Mouse (Mus musculus) Patski (cell line): Measurements from ENCODE around the gene Alcam. TPM values are rescaled to one million over a fixed set of nuclear protein-coding genes. Genes with fewer than 3 reads are reported as not detected.

Experiments
- ATAC-seq: fragments of 100-300 bp; one replicate; pipeline ENCODE4 v1.8.0; 2021
- CTCF ChIA-PET: fragments of 350-600 bp; sonication (Branson Sonifier 250); formaldehyde crosslinking; loops from one replicate; lab custom pipeline; 2022; ENCODE audit warnings: inconsistent platforms; lab: Charles Lee
- POLR2A ChIA-PET: fragments of 350-600 bp; sonication (Branson Sonifier 250); formaldehyde crosslinking; loops from one replicate; lab custom pipeline; 2022; ENCODE audit warnings: antibody characterized with exemption, inconsistent platforms; lab: Charles Lee
- DNase-seq: peaks from one replicate; pipeline ENCODE4 v3.0.0-alpha.2; 2011; ENCODE audit warnings: low read depth, low spot score
- H3K27me3 ChIP-seq: fragments of 371-371 bp; one replicate; pipeline ENCODE4 v1.5.1; 2021
- CTCF ChIP-seq: fragments of 100-300 bp; IDR thresholded peaks from one replicate; pipeline ENCODE4 v1.5.1; 2021
- in situ Hi-C: fragments of 300-500 bp; cut with MboI; formaldehyde crosslinking; loops from 3 replicates; pipeline ENCODE4 v1.11.1; 2018; ENCODE audit warnings: low pct_unique_long_range_greater_than_20kb, mixed read lengths
- polyA plus RNA-seq: library from polyadenylated mRNA; unstranded; gene quantifications from one replicate; pipeline ENCODE4 v1.2.3, GENCODE M21; 2021

Alcam gene
- polyA plus RNA-seq, 1 experiment from 2014 or later: 3.0 TPM

DNA sequence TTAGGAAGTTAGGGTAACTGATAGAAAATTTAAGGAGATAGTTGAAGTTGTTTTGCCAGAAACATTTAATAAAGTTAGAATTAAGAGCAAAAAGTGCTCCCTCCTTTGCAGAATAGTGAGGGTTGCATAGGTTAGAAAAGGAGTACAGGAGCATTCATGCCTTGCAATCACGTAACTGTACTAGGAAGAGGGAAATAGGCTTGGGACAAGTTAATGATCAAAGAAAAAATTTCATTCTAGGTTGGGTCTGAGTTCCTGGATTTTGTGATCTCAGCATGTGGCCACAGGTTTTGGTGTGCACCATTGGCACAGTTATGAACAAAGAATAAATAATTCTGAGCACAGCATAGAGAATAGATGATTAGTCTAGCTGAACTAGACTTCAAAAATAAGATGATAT, 192.1 kb downstream of the Alcam start:
- ChIA-PET CTCF (no interaction called here), POLR2A (no interaction called here)
- DNase-seq: no peak
- ATAC-seq: peak; percentile 44
- H3K27me3 ChIP-seq: no peaks in the 10 kb centered on the region
- no peak for TF ChIP-seq CTCF
- in situ Hi-C loops: no loop called here

GRCm38 (mm10) chr16:52250935-52251334, 202.9 kb downstream of the Alcam start:
- ATAC-seq (no peak), DNase-seq (no peak)
- peaks cover 4% of the 10 kb centered on the region for H3K27me3 ChIP-seq
- in situ Hi-C loops: no loop called here
- TF ChIP-seq CTCF: no peak
- ChIA-PET CTCF (no interaction called here), POLR2A (no interaction called here)

DNA sequence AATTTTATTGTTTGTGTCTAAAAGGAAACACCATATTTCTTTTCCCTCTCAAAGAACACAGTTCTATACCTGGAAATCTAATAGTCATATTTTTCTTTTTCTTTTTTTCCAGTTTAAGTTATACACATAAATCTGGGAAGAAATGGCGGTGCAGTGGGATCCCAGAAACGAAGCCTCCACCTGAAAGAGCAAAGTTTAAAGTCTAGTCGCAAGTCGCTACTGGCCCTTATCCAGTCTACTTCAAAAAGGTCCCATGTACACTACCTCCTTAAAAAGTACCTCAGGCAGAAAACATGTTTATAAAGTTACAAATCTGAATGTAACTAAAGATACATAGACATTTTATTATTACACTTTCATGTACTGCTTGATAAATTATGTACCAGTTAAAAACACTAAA, 203.7 kb downstream of the Alcam start:
- CTCF ChIA-PET: no interaction called here

GRCm38 (mm10) chr16:52243421-52243973, 210.4 kb downstream of the Alcam start:
- CTCF ChIA-PET: no interaction called here
- in situ Hi-C loops: no loop called here
- DNase-seq (no peak), ATAC-seq (no peak)
- no peak for TF ChIP-seq CTCF
- POLR2A ChIA-PET: no interaction called here
- no peaks in the 10 kb centered on the region for H3K27me3 ChIP-seq

More for the DNA sequence above, 203.7 kb downstream of the Alcam start:
- in situ Hi-C loops: no loop called here
- ATAC-seq (no peak), DNase-seq (no peak)
- peaks cover 4% of the 10 kb centered on the region for H3K27me3 ChIP-seq
- POLR2A ChIA-PET: no interaction called here
- TF ChIP-seq CTCF: no peak

- CTCF ChIA-PET: interaction anchor here (1.1 to 1.3 kb wide), 2 partner anchors 11 to 17 kb away, joined by 3 read pairs; no protein-coding TSS in a partner anchor
- no peak for DNase-seq
Observed at GRCm38 (mm10) chr16:52242144-52242543, 211.7 kb downstream of the Alcam start.

GRCm38 (mm10) chr16:52229930-52230329, 223.9 kb downstream of the Alcam start:
- H3K27me3 ChIP-seq: no peaks in the 10 kb centered on the region
- ATAC-seq: no peak
- no peak for TF ChIP-seq CTCF
- in situ Hi-C loops: no loop called here
- ChIA-PET POLR2A (interaction anchor here (0.6 kb wide), 1 partner anchor 70 kb away, joined by 3 read pairs; no protein-coding TSS in a partner anchor), CTCF (no interaction called here)
- DNase-seq: no peak

More at GRCm38 (mm10) chr16:52242144-52242543, 211.7 kb downstream of the Alcam start:
- POLR2A ChIA-PET: no interaction called here
- peaks cover 4% of the 10 kb centered on the region for H3K27me3 ChIP-seq
- ATAC-seq: no peak
- in situ Hi-C loops: no loop called here
- no peak for TF ChIP-seq CTCF

DNA sequence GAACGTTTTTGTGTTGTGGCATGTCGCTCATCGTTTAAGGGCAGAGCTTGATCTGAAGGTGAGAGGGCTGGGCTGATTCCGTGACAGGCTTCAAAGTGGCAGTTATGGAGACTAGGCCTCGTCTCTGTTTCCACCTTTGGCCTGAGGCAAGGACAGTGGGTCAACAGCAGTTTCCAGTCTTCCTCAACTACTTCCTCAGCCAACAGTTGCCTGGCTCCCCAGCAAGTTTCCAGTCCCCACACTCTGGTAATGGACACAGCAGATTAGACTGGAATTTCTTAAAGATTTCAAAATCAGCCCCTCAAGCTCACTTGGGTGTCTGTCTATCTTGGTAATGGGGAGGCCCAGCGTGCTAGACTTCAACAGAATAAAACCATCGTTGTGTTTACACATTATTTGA, 224.4 kb downstream of the Alcam start:
- TF ChIP-seq CTCF: no peak
- in situ Hi-C loops: no loop called here
- CTCF ChIA-PET: no interaction called here

DNA sequence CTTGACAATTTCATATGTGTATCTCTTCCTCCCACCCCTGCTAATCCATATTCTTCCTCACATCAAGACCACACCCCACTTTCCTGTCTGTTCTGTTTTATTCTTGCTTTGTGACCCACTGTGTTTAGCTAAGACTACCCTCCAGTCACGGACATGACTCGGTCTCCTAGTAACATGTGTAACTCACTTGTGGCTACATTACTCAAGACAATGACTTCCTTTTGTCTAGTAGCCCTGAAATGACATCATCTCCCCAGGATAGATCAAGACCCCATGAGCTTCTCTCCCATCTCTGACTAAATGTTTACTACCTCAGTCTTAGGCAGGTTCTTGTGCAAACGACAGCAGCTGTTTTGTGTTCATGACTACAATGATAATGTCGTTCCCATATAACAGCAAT, 231.0 kb downstream of the Alcam start:
- ChIA-PET CTCF (interaction anchor here (1.4 kb wide), 1 partner anchor 11 kb away, joined by 5 read pairs; no protein-coding TSS in a partner anchor), POLR2A (no interaction called here)
- in situ Hi-C loops: no loop called here
- ATAC-seq (peak; percentile 56), DNase-seq (peak; percentile 22)
- no peak for TF ChIP-seq CTCF
- H3K27me3 ChIP-seq: no peaks in the 10 kb centered on the region

More for the DNA sequence above, 224.4 kb downstream of the Alcam start:
- H3K27me3 ChIP-seq: no peaks in the 10 kb centered on the region
- ATAC-seq (no peak), DNase-seq (no peak)
- POLR2A ChIA-PET: interaction anchor here (0.6 kb wide), 1 partner anchor 71 kb away, joined by 3 read pairs; no protein-coding TSS in a partner anchor

- peak; percentile 85 for TF ChIP-seq CTCF
- in situ Hi-C loops: loop anchor here (10.0 kb wide), 1 partner anchor 1046 kb away; no protein-coding TSS in a partner anchor
- ChIA-PET CTCF (interaction anchor here (0.7 kb wide), 1 partner anchor 40 kb away, joined by 3 read pairs; no protein-coding TSS in a partner anchor), POLR2A (interaction anchor here (0.7 kb wide), 1 partner anchor 508 kb away, joined by 3 read pairs; no protein-coding TSS in a partner anchor)
- ATAC-seq: peak; percentile 81
- peak; percentile 7 for DNase-seq
- no peaks in the 10 kb centered on the region for H3K27me3 ChIP-seq
Observed at GRCm38 (mm10) chr16:52219069-52219468, 234.8 kb downstream of the Alcam start.

DNA sequence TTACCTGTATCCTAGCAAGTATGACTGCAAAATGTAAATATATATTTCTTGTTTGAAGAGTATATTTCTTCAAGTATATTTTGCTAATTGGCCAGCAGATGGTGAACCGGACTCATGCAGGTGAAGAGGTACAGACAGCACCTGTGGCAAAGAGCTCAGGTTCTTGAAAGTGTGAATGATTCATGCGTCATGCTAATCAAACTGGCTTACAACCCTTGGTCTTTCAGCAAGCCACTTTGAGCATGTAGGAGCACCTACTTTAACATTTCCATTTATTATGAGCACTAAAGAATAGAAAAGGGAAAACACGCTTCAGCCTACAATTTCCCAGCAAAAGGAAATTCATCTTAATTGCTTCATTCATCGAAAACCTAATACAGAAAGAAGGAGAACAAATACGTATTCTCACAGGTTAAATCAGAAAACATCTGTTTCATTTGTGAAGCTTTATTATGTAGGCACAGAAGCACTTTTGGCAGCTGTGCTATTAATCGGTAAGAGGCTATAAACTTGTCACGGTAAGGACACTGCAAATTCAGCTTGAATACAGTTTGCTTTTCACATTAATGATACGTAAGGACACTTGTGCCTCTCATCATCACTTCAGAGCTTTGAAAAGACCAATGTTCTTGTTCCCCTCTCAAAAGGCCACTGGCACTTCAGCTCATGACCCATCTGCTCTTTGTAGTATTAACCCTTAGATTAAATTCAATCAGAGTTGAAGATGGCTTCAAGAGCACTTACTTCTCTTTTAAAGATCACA, 242.8 kb downstream of the Alcam start:
- DNase-seq: no peak
- ChIA-PET CTCF (no interaction called here), POLR2A (no interaction called here)
- no peak for ATAC-seq
- in situ Hi-C loops: loop anchor here (10.0 kb wide), 1 partner anchor 1054 kb away; no protein-coding TSS in a partner anchor
- no peaks in the 10 kb centered on the region for H3K27me3 ChIP-seq
- no peak for TF ChIP-seq CTCF

- in situ Hi-C loops: no loop called here
- ATAC-seq (no peak), DNase-seq (no peak)
- ChIA-PET CTCF (interaction anchor here (1.3 kb wide), 1 partner anchor 9 kb away, joined by 3 read pairs; no protein-coding TSS in a partner anchor), POLR2A (no interaction called here)
- H3K27me3 ChIP-seq: no peaks in the 10 kb centered on the region
- no peak for TF ChIP-seq CTCF
Observed at GRCm38 (mm10) chr16:52200107-52200506, 253.8 kb downstream of the Alcam start.
